Comparison of ENCODE assay signal across 16 mouse cellular contexts in genomic region chr9:21292271-21292670, GRCm38 (mm10). TPM values are rescaled to one million over a fixed set of nuclear protein-coding genes. Genes with fewer than 3 reads are reported as not detected.
DNase-seq lines count a peak whose midpoint lies in the region; ATAC-seq lines count a peak whose summit lies in the region.
"Had no signal": no experiment of that assay in that cellular context is flagged by ENCODE, and none has a peak within 500 bp of the region (broad histone marks: within the 10 kb centered on the region; RNA-seq: fewer than 3 reads in every experiment).

No protein-coding gene starts in this region.

- in situ Hi-C loops in ES-E14 (cut with MboI; ENCODE audit: low sequenced_read_pairs in 2 of 2, unreplicated experiment in 2 of 2) = no loop called here

- peaks cover 3% of the 10 kb centered on the region; the same call in 1 of the 2 replicates for H3K4me1 ChIP-seq in forebrain, embryonic 11.5 days (replicated peaks; ENCODE audit: control insufficient read depth, insufficient read depth, low read length)
- peaks cover 31% of the 10 kb centered on the region for H3K4me1 ChIP-seq in forebrain, embryonic 15.5 days
- H3K4me1 ChIP-seq in liver, embryonic 11.5 days (replicated peaks; ENCODE audit: control insufficient read depth, insufficient read depth, low read length) = peaks cover 17% of the 10 kb centered on the region
- peaks cover 2 to 4% of the 10 kb centered on the region in 2 experiments; a peak in 2 of 4 replicates for H3K4me1 ChIP-seq in ES-E14 (ENCODE audit: control insufficient read depth in 2 of 2, insufficient read depth in 2 of 2, low read length in 2 of 2, poor library complexity in 1 of 2)
- peaks cover 33% of the 10 kb centered on the region for H3K4me1 ChIP-seq in liver, embryonic 15.5 days (replicated peaks)
- H3K4me1 ChIP-seq in midbrain, embryonic 14.5 days (ENCODE audit: control insufficient read depth, insufficient read depth, low read length) = peaks cover 24% of the 10 kb centered on the region

- H3K4me3 ChIP-seq in forebrain, embryonic 11.5 days (ENCODE audit: low read depth, low read length) = no peak overlapping the region
- H3K4me3 ChIP-seq in forebrain, embryonic 15.5 days = no peak overlapping the region
- H3K4me3 ChIP-seq in liver, embryonic 11.5 days (ENCODE audit: low read depth, low read length) = no peak overlapping the region
- peak overlapping the region in 1 of 2 experiments; percentile 71; a peak in 2 of 4 replicates for H3K4me3 ChIP-seq in ES-E14 (ENCODE audit: insufficient read depth in 1 of 2, low read depth in 1 of 2, low read length in 2 of 2, poor library complexity in 1 of 2, severe bottlenecking in 1 of 2)
- H3K4me3 ChIP-seq in liver, embryonic 15.5 days (replicated peaks) = peak overlapping the region; percentile 93
- no peak overlapping the region for H3K4me3 ChIP-seq in midbrain, embryonic 14.5 days (replicated peaks; ENCODE audit: low read depth, low read length)

- H3K27me3 ChIP-seq in forebrain, embryonic 11.5 days (ENCODE audit: control insufficient read depth, insufficient read depth, low read length) = no peaks in the 10 kb centered on the region
- no peaks in the 10 kb centered on the region for H3K27me3 ChIP-seq in forebrain, embryonic 15.5 days
- no peaks in the 10 kb centered on the region for H3K27me3 ChIP-seq in liver, embryonic 11.5 days (replicated peaks; ENCODE audit: control insufficient read depth, insufficient read depth, low read length)
- peaks cover 4% of the 10 kb centered on the region; the same call in 1 of the 2 replicates for H3K27me3 ChIP-seq in liver, embryonic 15.5 days
- H3K27me3 ChIP-seq in midbrain, embryonic 14.5 days (ENCODE audit: control insufficient read depth, insufficient read depth, low read length) = no peaks in the 10 kb centered on the region
- H3K27me3 ChIP-seq: neural tube, embryonic 13.5 days had no signal

- H3K27ac ChIP-seq in forebrain, embryonic 11.5 days (ENCODE audit: low read depth, low read length) = peak overlapping the region; percentile 6; the same call in 1 of the 2 replicates
- H3K27ac ChIP-seq in forebrain, embryonic 15.5 days (replicated peaks) = no peak overlapping the region
- H3K27ac ChIP-seq in liver, embryonic 11.5 days (ENCODE audit: low read depth, low read length) = 0 out of 2 replicates have a peak overlapping the region, but pooled peaks have one; percentile 36
- H3K27ac ChIP-seq in ES-E14 (ENCODE audit: insufficient read depth, low read depth, low read length, poor library complexity, severe bottlenecking) = no peak overlapping the region
- H3K27ac ChIP-seq in liver, embryonic 15.5 days (replicated peaks) = peak overlapping the region; percentile 96
- no peak overlapping the region for H3K27ac ChIP-seq in midbrain, embryonic 14.5 days (replicated peaks; ENCODE audit: low read depth, low read length)

- WGBS in forebrain, embryonic 11.5 days = 94% methylated on average over 3 of the region's 3 CpGs
- 88% methylated on average over 3 of the region's 3 CpGs for WGBS in forebrain, embryonic 15.5 days
- WGBS in liver, embryonic 11.5 days = 80% methylated on average over 3 of the region's 3 CpGs
- WGBS in liver, embryonic 15.5 days (ENCODE audit: insufficient replicate concordance) = 63% methylated on average over 3 of the region's 3 CpGs
- 95% methylated on average over 3 of the region's 3 CpGs for WGBS in midbrain, embryonic 14.5 days

- no peaks in the 10 kb centered on the region for H3K9me3 ChIP-seq in forebrain, embryonic 11.5 days (ENCODE audit: control insufficient read depth, low read length)
- no peaks in the 10 kb centered on the region for H3K9me3 ChIP-seq in forebrain, embryonic 15.5 days
- H3K9me3 ChIP-seq in liver, embryonic 11.5 days (ENCODE audit: control insufficient read depth, low read length) = no peaks in the 10 kb centered on the region
- H3K9me3 ChIP-seq in ES-E14 (ENCODE audit: control insufficient read depth, insufficient read depth, low read depth, low read length) = no peaks in the 10 kb centered on the region
- H3K9me3 ChIP-seq in liver, embryonic 15.5 days (replicated peaks) = no peaks in the 10 kb centered on the region
- no peaks in the 10 kb centered on the region for H3K9me3 ChIP-seq in midbrain, embryonic 14.5 days (ENCODE audit: control insufficient read depth, low read length)
- H3K9me3 ChIP-seq: neural tube, embryonic 13.5 days had no signal

- H3K9ac ChIP-seq in forebrain, embryonic 11.5 days (ENCODE audit: low read length) = no peak overlapping the region; the same call in 1 of the 2 replicates
- H3K9ac ChIP-seq in forebrain, embryonic 15.5 days (replicated peaks) = no peak overlapping the region
- peak overlapping the region; percentile 75 for H3K9ac ChIP-seq in liver, embryonic 11.5 days (ENCODE audit: low read depth, low read length)
- no peak overlapping the region; the same call in 1 of the 2 replicates for H3K9ac ChIP-seq in ES-E14 (ENCODE audit: insufficient read depth, low read depth, low read length, poor library complexity, severe bottlenecking)
- peak overlapping the region; percentile 81 for H3K9ac ChIP-seq in liver, embryonic 15.5 days
- no peak overlapping the region for H3K9ac ChIP-seq in midbrain, embryonic 14.5 days (replicated peaks; ENCODE audit: low read length)

- peak overlapping the region; percentile 50; the same call in 1 of the 2 replicates for H3K4me2 ChIP-seq in forebrain, embryonic 11.5 days (ENCODE audit: low read depth, low read length, severe bottlenecking)
- no peak overlapping the region for H3K4me2 ChIP-seq in forebrain, embryonic 15.5 days (replicated peaks)
- peak overlapping the region; percentile 53 for H3K4me2 ChIP-seq in liver, embryonic 11.5 days
- peak overlapping the region; percentile 90 for H3K4me2 ChIP-seq in liver, embryonic 15.5 days
- H3K4me2 ChIP-seq in midbrain, embryonic 14.5 days (ENCODE audit: low read length) = no peak overlapping the region

- DNase-seq in forebrain, embryonic 11.5 days (ENCODE audit: low spot score) = no peak
- no peak for DNase-seq in liver, embryonic 11.5 days (ENCODE audit: low spot score)
- DNase-seq in liver (no peak), ES-E14 (ENCODE audit: low read depth, low spot score) (no peak)
- DNase-seq in spleen, adult 18-20 months = no peak
- no peak for DNase-seq in midbrain, embryonic 14.5 days
- DNase-seq: cerebellum, postnatal 36 days; heart, adult 2 months; lung, postnatal 14 days; right cerebral cortex, adult 18-20 months had no signal

- ATAC-seq in forebrain, embryonic 11.5 days (replicated peaks; ENCODE audit: low FRiP score) = no peak
- no peak for ATAC-seq in forebrain, embryonic 15.5 days (replicated peaks)
- no peak for ATAC-seq in liver, embryonic 11.5 days (replicated peaks; ENCODE audit: low FRiP score)
- ATAC-seq in liver, embryonic 15.5 days (ENCODE audit: insufficient read depth) = no peak
- no peak for ATAC-seq in midbrain, embryonic 14.5 days (ENCODE audit: low FRiP score, low TSS enrichment)
- ATAC-seq: midbrain, embryonic 16.5 days had no signal

- no peaks in the 10 kb centered on the region for H3K36me3 ChIP-seq in forebrain, embryonic 11.5 days (ENCODE audit: control insufficient read depth, insufficient read depth, low read length)
- H3K36me3 ChIP-seq in forebrain, embryonic 15.5 days = no peaks in the 10 kb centered on the region
- 0 out of 2 replicates have a peak, but pooled peaks cover 4% of the 10 kb centered on the region for H3K36me3 ChIP-seq in liver, embryonic 11.5 days (ENCODE audit: control insufficient read depth, insufficient read depth, low read length)
- 0 out of 2 replicates have a peak, but pooled peaks cover 3% of the 10 kb centered on the region for H3K36me3 ChIP-seq in ES-E14 (ENCODE audit: control insufficient read depth, insufficient read depth, low read length, poor library complexity, severe bottlenecking)
- H3K36me3 ChIP-seq in liver, embryonic 15.5 days (replicated peaks) = peaks cover 13% of the 10 kb centered on the region
- H3K36me3 ChIP-seq in midbrain, embryonic 14.5 days (ENCODE audit: control insufficient read depth, insufficient read depth, low read length) = no peaks in the 10 kb centered on the region
- H3K36me3 ChIP-seq: neural tube, embryonic 13.5 days had no signal

RNA-seq across cellular contexts. Expression of gene Cdkn2d, which starts 1.1 kb away (rescaled TPM):
- 58.6 and 60.8 TPM in 2 replicates for polyA plus RNA-seq in forebrain, embryonic 11.5 days (2014; fragmentation: Nextera tagmentation; extraction: Ambion mirVana)
- 91.3 and 97.9 TPM in 2 replicates for polyA plus RNA-seq in forebrain, embryonic 15.5 days (2015; fragmentation: Nextera tagmentation; extraction: Ambion mirVana)
- 48.0 and 48.2 TPM in 2 replicates for polyA plus RNA-seq in liver, embryonic 11.5 days (2014; fragmentation: Nextera tagmentation; extraction: Ambion mirVana)
- 9.6 and 12.7 TPM in 2 replicates for total RNA-seq in ES-E14 (2012; rRNA removed)
- polyA plus RNA-seq in liver, embryonic 15.5 days (2015; fragmentation: Nextera tagmentation; extraction: Ambion mirVana) = 129 and 144 TPM in 2 replicates
- polyA plus RNA-seq in midbrain, embryonic 14.5 days (2014; fragmentation: Nextera tagmentation; extraction: Ambion mirVana) = 84.9 and 95.7 TPM in 2 replicates

RNA-seq across cellular contexts. Expression of gene Kri1, which starts 4.5 kb away (rescaled TPM):
- 16.3 and 22.3 TPM in 2 replicates for polyA plus RNA-seq in forebrain, embryonic 11.5 days (2014; fragmentation: Nextera tagmentation; extraction: Ambion mirVana)
- polyA plus RNA-seq in forebrain, embryonic 15.5 days (2015; fragmentation: Nextera tagmentation; extraction: Ambion mirVana) = 18.0 and 18.1 TPM in 2 replicates
- 19.3 and 24.2 TPM in 2 replicates for polyA plus RNA-seq in liver, embryonic 11.5 days (2014; fragmentation: Nextera tagmentation; extraction: Ambion mirVana)
- total RNA-seq in ES-E14 (2012; rRNA removed) = 81.6 and 108 TPM in 2 replicates
- polyA plus RNA-seq in liver, embryonic 15.5 days (2015; fragmentation: Nextera tagmentation; extraction: Ambion mirVana) = 6.0 and 6.7 TPM in 2 replicates
- polyA plus RNA-seq in midbrain, embryonic 14.5 days (2014; fragmentation: Nextera tagmentation; extraction: Ambion mirVana) = 12.9 and 16.9 TPM in 2 replicates

RNA-seq across cellular contexts. Expression of gene Ap1m2, which starts 19.9 kb away (rescaled TPM):
- 1.4 and 2.6 TPM in 2 replicates for polyA plus RNA-seq in forebrain, embryonic 11.5 days (2014; fragmentation: Nextera tagmentation; extraction: Ambion mirVana)
- polyA plus RNA-seq in forebrain, embryonic 15.5 days (2015; fragmentation: Nextera tagmentation; extraction: Ambion mirVana) = 1.1 and 1.4 TPM in 2 replicates
- polyA plus RNA-seq in liver, embryonic 11.5 days (2014; fragmentation: Nextera tagmentation; extraction: Ambion mirVana) = 1.2 and 1.6 TPM in 2 replicates
- total RNA-seq in ES-E14 (2012; rRNA removed) = 9.8 and 17.1 TPM in 2 replicates
- 0.28 and 0.68 TPM in 2 replicates for polyA plus RNA-seq in liver, embryonic 15.5 days (2015; fragmentation: Nextera tagmentation; extraction: Ambion mirVana)
- polyA plus RNA-seq in midbrain, embryonic 14.5 days (2014; fragmentation: Nextera tagmentation; extraction: Ambion mirVana) = 0.88 and 1.5 TPM in 2 replicates
- total RNA-seq: adrenal gland, adult 18-20 months; heart, adult 2 months; hematopoietic stem cell, adult 5-6 weeks had no signal

RNA-seq across cellular contexts. Expression of gene Atg4d, which starts 27.2 kb away (rescaled TPM):
- 55.7 and 57.9 TPM in 2 replicates for polyA plus RNA-seq in forebrain, embryonic 11.5 days (2014; fragmentation: Nextera tagmentation; extraction: Ambion mirVana)
- 53.1 and 55.0 TPM in 2 replicates for polyA plus RNA-seq in forebrain, embryonic 15.5 days (2015; fragmentation: Nextera tagmentation; extraction: Ambion mirVana)
- polyA plus RNA-seq in liver, embryonic 11.5 days (2014; fragmentation: Nextera tagmentation; extraction: Ambion mirVana) = 57.0 and 61.1 TPM in 2 replicates
- 23.8 and 32.7 TPM in 2 replicates for total RNA-seq in ES-E14 (2012; rRNA removed)
- 97.2 and 118 TPM in 2 replicates for polyA plus RNA-seq in liver, embryonic 15.5 days (2015; fragmentation: Nextera tagmentation; extraction: Ambion mirVana)
- polyA plus RNA-seq in midbrain, embryonic 14.5 days (2014; fragmentation: Nextera tagmentation; extraction: Ambion mirVana) = 44.6 and 44.7 TPM in 2 replicates

RNA-seq across cellular contexts. Expression of gene Slc44a2, which starts 28.2 kb away (rescaled TPM):
- 71.0 and 76.3 TPM in 2 replicates for polyA plus RNA-seq in forebrain, embryonic 11.5 days (2014; fragmentation: Nextera tagmentation; extraction: Ambion mirVana)
- 77.4 and 77.8 TPM in 2 replicates for polyA plus RNA-seq in forebrain, embryonic 15.5 days (2015; fragmentation: Nextera tagmentation; extraction: Ambion mirVana)
- polyA plus RNA-seq in liver, embryonic 11.5 days (2014; fragmentation: Nextera tagmentation; extraction: Ambion mirVana) = 57.2 and 61.2 TPM in 2 replicates
- 46.0 and 73.1 TPM in 2 replicates for total RNA-seq in ES-E14 (2012; rRNA removed)
- 16.7 and 17.6 TPM in 2 replicates for polyA plus RNA-seq in liver, embryonic 15.5 days (2015; fragmentation: Nextera tagmentation; extraction: Ambion mirVana)
- polyA plus RNA-seq in midbrain, embryonic 14.5 days (2014; fragmentation: Nextera tagmentation; extraction: Ambion mirVana) = 49.3 and 67.4 TPM in 2 replicates

Comparison
In these comparisons a context has a peak if more than half of its experiments do, and no peak if none do; other contexts are left out.
1. H3K27ac ChIP-seq: peak in forebrain, embryonic 11.5 days (single experiment), liver, embryonic 11.5 days (single experiment) and liver, embryonic 15.5 days (single experiment); none in forebrain, embryonic 15.5 days (single experiment), ES-E14 (single experiment) and midbrain, embryonic 14.5 days (single experiment).
2. H3K4me2 ChIP-seq: peak in forebrain, embryonic 11.5 days (single experiment), liver, embryonic 11.5 days (single experiment) and liver, embryonic 15.5 days (single experiment); none in forebrain, embryonic 15.5 days (single experiment) and midbrain, embryonic 14.5 days (single experiment).
3. H3K9ac ChIP-seq: peak in liver, embryonic 11.5 days (single experiment) and liver, embryonic 15.5 days (single experiment); none in forebrain, embryonic 11.5 days (single experiment), forebrain, embryonic 15.5 days (single experiment), ES-E14 (single experiment) and midbrain, embryonic 14.5 days (single experiment).